Mouse (Mus musculus) spleen, adult 2 months (tissue): ENCODE data around the gene F8.

ENCODE experiments used
- CTCF ChIP-seq: fragments of 200-500 bp; IDR thresholded peaks from 2 replicates; pipeline ENCODE4 v1.5.1; 2011; ENCODE audit warnings: mild to moderate bottlenecking, inconsistent platforms; ENCODE audit not compliant: insufficient read depth, insufficient read length, insufficient replicate concordance; ENCODE audit errors: extremely low read depth
- POLR2A ChIP-seq: fragments of 200-500 bp; IDR thresholded peaks from 2 replicates; pipeline ENCODE4 v1.6.1; 2011; ENCODE audit warnings: low read depth, low read length, inconsistent platforms

- TF ChIP-seq POLR2A (no peak), CTCF (no peak)
These were observed 20.3 kb upstream of the F8 start for GRCm38 (mm10) chrX:75402668-75403067.
